Mouse (Mus musculus): ENCODE data around the gene Dennd1a.

The Dennd1a gene

DNA sequence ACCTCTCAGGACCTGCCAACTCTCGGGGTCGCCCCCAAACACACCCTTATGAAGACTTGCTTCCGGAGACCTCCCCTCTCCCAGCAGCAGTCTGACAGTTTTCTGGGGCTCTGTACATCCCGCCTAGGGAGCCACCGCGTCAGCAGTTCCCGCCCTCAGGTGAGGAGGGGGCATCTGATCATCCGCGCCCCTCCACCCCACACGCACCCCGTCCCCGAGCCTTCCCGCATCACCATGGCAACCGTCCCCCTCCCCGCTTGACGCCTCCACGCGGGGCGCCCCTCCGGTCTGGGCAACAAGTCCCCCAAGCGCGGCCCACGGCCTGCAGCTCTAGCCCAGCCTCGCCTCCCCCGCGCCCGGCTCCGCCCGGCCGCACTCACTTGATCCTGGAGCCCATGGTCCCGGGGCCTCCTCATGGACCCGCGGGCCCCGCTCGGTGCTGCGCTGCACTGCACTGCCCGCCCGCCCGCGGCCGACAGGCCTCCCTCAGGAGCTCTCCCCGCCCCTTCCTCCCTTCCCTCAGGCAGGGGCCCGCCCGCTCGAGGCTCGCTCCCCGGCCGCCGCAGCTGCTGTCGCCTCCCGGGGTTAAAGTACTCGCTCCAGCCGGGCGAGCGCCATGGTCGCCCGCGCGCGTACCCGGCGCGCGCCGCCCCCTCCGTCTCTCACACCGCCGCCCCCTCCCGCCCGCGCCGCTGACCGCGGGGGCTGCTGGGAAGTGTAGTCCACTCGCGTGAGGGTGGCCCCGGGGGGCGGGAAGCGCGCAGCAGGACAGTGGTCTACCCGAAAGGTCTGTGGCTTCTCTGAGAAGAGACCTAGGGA is at the start of gene Dennd1a:
Gene Dennd1a, minus strand, starts transcription at position 658 of the 819 bp plus-strand sequence.
- DNase-seq: peak; percentile 86

DNA sequence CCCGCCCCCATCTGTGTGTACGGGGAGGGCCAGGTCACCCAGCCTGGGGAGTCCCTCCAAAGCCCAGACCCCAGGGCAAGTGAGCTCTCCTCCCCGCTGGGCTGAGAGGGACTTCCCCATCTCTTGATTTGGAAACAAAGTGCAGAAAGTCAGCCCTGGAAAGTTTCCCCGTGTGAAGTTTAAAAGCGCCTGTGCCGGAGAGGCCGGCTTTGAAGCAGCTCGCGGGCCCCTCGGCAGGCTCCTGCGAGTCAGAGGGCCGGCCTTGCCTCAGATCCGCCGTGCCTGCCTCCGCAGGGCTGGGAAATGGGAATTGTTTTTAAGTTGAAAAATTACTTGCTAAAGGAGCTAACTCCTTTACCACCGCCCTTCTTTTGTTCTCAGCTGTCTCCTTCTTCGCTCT is 49.4 kb upstream of the Dennd1a start:
- no peak for DNase-seq

DNA sequence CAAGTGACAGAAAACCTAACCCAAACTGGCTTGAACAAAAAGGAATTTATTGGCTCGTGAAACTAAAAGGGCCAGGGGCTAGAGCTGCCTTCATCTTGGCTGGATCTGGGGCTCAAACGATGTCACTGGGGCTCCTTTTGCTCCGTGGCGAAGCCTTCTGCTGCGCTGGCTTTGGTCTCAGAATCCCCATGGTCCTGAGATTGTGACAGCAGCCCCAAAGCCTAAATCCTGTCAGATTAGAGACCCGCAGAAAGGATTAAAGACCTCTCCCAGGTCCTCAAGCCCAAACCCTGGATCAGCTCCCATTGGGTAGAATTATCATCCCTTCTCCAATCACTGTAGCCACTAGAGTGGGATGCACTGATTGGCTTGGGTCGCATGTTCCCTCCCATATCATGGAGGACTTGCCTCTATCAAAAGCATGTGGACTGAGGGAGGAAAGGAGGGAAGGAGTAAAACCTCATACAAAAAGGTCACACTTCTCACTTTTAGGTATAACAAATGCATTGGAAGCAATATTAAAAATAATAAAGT is 46.5 kb upstream of the Dennd1a start:
- DNase-seq: no peak

DNA sequence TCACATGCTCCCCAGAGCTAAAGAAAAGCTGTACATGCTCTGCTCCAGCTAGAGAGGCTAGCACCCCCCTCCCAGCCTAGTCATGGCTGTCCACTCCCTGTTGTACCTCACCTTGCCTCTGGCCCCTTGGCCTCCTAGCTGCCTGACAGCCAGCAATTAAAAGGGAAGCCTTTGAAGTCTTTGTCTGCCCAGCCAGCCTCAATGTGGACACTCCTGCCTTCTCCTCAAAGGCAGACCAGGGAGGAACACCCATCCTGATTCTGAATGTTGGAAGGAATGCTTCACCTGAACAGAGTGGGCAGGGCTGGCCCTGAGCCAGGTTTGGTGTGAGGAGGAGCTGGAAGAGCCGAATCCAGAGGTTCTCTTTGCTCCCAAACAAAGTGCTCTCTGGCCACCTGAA is 39.5 kb upstream of the Dennd1a start:
- no peak for DNase-seq

DNA sequence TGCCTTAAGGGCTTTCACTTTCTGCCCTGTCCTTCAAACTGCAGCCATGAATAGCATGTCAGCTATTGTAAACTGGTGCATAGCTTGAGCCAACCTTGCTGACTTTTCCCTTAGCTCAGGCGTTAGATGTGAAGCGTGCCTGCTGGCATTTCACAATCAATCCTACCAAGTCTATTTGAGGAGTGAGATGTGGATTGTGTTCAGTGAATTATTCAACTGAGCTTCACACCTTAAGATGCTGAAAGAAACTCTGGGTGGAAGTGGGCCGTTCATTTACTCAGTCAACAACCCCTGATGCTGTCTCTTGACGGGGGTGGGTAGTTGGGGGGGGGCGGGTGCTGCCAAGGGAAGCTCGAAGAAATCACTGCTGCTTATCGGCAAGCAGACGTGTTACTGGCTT is 36.2 kb upstream of the Dennd1a start:
- DNase-seq: no peak

DNA sequence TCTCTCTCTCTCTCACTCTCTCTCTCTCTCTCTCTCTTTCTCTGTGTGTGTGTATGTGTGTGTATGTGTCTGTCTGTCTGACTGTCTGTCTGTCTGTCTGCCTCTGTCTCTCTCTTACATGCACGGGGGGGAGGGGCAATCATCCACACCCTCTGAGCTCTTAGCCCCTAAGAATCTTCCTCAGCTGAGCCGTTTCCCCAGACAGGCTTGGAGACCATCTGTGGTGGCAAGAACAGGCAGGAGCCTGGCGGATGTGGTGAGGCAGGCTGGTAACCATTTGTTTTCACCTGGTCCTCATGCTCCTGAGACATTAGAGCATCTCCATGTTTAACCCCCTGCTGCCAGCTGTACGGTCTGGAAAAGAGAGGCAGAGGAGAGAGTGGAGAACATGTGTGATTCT is 33.7 kb upstream of the Dennd1a start:
- DNase-seq: no peak

DNA sequence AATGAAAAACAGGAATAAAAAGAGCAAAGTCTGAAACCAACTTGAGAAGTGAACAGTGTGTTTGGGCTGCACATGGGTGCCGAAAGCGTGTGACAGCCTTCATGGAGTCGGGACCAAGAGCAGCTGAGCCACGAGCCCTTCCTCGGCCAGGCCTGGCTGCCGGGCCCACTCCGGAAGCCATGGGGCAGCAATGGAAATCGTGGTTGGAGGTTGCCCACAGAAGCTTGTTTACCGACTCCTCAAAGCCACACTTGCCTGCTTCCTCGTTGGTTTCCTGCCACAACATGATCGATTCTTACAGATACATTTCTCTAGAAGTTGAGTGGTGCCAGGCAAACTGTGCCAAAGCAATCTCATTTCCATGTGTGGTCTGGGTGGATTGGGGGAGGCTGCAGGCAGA is 31.9 kb upstream of the Dennd1a start:
- DNase-seq: no peak

DNA sequence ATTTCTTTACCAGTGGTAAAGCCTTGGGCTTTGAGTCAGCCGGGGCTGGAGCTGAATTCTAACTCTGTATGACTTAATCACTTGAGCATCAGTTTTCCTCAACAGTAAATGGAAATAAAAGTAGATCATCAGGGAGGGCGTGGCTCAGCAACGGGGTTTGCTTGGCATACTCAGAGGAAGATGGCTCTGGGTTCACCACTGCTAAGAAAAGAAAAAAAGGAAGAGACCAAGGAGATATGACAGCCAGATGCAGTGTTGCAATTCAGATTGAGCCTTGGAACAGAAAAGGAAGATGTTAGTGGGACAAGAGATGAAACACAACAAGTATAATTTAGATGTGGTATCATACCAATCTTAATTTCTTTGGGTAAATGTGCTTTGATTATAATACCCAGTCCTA is 26.2 kb upstream of the Dennd1a start:
- no peak for DNase-seq

DNA sequence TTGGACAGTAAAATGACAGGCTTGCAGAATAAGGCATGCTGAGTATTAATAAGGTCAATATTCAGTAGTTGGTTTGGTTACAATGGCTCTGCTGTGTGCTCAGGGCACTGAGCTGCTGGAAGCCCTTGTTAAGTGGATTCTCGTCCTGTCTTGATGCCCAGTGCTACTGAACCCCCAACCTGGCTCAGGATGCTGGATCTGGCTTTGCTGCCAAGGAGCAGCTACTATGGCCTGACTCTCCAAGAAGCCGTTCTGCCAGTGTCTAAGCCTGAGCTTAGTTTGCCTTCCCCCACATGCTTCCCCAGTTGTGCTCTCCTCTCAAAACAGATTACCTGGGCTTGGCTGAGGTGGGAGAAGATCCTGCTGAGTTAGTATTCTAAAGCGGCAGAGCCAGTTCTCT is 25.7 kb upstream of the Dennd1a start:
- no peak for DNase-seq

DNA sequence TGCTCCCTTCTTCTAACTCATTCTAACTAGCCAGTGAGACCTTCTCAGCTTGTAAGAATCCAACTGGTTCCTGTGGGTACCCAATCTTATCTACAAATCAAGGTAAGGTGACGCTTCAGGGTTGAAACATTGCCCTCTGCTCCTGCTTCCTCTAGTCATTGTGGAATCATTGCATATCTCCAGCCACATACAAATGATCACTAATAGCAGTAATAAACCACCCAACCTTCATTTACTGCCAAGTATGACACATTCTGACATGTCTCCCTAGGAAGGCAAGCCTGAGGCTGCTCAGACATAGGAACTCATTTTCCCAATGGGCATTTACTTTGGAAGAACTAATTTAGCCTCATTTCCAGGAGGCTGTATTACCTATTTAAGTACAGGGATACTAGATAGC is 18.0 kb upstream of the Dennd1a start:
- DNase-seq: no peak

DNA sequence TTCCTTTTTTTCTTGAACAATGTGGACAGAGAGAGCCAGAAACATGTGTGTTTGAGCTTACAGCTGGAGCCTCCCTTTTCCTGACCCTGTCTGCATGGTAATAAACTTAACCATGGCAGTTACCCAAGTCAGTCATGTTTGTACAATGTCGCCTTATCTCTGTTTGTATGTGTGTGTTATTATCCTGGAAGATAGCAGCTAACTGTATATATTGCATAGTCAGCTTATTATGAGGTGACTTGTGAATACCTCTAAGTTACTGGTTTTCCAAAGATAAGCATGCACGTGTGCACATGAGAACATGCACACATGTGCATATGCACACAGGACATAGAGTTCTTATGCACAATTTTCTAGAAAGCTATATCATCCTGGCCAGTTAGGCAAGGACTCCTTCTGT is 13.8 kb upstream of the Dennd1a start:
- no peak for DNase-seq

DNA sequence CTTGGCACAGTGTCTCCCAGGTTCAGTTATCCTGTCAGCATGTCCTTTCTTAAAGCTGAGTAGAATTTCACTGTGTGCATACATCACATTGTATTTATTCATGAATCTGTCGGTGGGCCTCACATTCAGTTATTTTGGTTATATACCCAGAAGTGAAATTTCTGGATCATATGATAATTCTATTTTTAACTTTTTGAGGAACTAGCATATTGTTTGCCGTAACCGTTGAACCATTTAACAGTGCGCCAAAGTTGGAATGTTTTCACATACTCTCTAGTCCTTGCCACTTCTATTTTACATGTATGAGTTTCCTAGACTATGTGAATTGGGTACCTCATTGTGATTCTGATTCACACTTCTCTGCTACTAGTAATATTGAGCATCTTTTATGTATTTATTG is 8.7 kb upstream of the Dennd1a start:
- no peak for DNase-seq

DNA sequence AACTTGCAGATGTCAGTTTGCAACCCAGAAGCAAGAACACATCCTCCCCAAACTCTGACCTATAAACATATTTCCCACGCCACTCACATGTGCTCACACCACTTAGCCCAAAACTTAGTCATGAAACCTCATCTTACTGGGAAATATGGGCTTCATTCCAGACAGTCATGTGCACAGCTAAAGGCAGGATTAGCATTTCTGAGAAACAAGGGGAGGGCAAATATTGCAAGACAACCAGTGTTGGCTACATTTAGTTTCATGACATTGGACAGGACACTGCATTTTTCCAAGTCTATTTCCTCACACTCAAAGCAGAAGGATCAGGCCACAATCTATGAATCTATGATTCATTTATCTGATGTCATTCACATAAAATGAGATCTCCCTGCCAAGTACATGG is 4.3 kb upstream of the Dennd1a start:
- DNase-seq: no peak

DNA sequence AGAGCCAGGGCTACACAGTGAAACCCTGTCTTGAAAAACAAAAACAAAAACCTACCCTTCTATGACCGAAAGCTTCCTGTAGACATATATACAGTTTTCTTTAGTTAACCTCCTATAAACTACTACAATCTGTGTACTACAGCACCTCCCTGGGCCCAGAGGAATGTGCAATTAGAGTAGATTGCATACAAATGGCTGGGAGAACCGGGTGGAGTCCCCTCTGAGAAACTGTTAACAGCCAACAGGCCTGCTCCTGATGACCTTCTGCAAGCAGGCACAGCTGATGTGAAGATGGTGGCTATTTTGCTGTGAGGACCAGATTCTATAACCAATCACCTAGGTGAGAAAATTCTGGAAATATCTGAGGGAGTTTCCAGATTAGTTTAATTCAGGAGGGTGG is 1.0 kb upstream of the Dennd1a start:
- no peak for DNase-seq

DNA sequence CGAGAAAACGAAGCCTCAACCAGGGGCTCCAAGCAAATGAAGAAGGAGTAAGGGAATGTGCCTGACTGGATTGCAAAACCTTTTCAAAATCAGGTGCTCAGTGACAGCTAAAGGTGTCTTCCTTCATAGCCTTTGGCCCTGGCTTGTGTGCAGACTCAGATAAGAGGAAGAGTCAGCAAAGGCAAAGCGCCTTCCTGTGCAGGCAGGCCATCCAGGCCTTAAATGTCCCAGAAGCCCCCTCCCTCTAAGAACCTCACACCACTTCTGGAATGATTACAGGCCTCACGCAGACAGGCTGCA is 807 bp downstream of the Dennd1a start:
- no peak for DNase-seq

DNA sequence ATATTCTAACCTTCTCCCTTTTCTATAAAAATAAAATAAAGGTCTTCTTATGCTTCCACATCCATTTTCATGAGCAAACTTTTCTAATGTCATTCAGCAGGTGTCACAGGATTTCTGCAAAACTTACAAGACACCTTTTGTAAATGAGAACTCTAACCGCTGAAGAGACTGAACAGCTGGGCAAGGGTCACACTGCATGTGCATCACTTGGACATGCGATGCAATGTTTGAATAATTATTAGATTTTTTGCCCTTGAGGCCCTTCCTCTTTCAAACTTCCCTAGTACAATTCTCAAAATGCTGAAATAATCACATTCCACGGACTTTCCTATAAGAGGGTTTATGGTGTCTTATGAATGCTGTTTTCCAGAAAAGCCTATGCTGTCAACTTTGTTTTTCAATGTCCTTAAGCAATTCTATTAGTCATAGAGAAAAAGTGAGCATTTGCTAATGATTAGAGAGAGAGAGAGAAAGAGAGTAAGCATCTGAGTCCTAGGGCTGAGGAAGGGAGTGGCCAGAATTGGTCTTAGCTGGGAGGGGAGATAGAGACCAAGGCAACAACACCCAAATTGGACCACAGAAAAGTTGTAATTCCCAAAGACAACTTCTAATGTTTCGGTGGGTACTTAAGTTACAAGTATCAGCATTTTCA is 1.3 kb downstream of the Dennd1a start:
- DNase-seq: no peak

DNA sequence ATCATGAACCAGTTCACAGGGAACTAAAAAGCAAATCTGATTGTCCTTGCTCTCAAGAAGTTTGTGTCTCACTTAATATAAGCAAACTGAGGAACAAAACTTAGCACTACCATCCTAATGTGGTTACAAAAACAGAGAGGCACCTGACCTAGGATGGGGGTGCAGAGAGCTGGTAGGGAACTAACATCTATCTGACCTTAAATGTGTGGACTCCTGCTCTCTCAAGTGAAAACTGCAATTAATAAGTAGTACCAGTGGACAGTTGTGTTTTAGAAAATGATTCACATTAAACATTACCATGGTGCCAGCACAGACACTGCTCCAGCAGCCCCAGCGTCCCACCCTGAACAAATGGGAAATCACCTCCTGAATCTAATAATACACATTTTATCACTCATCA is 3.2 kb downstream of the Dennd1a start:
- DNase-seq: no peak

DNA sequence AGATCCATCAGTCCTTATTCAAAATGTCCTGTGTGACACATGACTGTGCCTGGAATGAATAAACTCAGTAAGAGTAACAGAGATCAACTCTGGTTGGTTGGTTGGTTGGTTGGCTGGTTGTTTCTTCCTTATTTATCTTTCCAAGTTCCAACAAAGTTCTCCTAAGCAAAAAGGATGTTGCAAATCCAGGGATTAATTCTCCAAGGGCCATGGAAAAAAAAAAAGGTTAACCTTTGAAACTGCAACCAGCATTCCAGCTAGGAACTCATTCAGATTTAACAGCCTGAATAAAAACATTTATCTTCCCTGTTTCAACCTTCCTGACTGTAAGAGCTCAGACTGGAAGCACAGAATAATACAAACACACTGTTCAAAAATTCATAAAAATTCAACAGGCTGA is 6.8 kb downstream of the Dennd1a start:
- DNase-seq: no peak

DNA sequence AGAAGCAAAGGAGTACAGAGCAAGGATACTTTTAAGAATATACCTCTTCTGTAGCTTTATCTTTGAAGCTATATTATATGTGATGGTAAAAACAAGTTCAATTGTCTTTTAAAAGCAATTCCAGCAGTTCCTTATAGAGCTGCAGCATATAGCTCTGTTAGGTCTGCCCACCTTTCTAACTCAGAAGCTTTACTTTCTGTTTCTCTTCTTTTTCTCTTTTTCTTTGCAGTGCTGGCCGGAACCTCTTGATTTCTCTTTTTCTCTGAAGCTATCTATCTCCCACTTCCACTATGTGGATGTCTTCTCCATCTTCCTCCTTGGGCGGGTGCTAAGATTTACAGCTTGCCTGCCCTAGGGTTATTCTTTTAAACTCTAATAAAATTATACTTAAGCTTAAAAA is 12.2 kb downstream of the Dennd1a start:
- no peak for DNase-seq

DNA sequence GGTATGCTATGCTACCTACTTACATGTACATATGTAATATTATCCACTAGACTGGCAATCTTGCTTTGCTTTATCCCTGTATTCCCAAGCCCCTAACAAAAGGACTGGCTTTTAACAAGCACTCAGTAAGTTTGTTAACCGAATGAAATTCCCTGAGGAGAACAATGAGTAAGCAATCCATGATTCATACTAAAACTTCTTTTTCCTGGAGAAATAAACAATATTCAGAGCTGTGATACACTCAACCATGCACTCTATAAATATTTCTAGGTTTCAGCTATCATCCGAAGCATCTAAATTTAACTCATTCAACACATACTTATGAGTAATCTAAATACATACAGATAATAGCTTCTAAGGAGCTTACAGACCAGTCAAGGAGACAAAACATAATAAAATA is 23.5 kb downstream of the Dennd1a start:
- no peak for DNase-seq

DNA sequence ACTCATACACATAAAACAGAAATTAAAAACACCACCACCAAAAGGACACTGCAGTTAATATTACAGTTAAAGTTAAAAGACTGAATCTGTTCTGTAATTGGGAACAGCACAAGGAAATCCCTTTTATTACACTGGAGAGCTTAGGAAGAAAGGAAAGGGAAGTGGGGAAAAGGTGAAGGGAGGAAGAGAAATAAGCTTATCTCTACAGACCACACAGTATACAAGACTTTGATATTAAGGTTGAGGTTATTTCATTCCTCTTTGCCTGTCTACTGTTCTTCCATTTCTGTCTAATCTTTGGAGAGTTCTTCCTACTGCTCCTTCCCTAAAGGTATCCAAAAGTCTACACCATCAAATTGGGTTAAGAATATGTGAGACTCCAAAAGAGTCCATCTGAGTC is 28.1 kb downstream of the Dennd1a start:
- DNase-seq: no peak

DNA sequence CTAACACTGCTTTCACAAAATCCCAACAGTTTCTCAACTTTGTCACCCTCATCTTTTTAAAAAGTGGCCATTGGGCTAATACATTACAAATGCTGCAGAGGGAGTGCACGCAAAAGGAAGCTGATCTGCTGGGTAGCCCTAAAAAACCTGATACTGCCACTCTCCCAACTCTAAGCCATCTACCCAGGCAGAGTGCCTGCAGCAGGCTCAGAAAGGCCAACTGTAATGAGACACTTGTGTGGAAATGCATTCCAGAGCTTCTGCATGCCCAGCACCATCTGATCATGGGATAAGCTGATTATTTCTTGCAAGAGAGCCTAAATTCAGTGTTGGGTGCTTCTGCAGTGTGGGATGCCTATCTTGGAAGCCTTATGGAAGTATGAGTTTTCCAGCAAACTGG is 49.6 kb downstream of the Dennd1a start:
- DNase-seq: no peak

DNA sequence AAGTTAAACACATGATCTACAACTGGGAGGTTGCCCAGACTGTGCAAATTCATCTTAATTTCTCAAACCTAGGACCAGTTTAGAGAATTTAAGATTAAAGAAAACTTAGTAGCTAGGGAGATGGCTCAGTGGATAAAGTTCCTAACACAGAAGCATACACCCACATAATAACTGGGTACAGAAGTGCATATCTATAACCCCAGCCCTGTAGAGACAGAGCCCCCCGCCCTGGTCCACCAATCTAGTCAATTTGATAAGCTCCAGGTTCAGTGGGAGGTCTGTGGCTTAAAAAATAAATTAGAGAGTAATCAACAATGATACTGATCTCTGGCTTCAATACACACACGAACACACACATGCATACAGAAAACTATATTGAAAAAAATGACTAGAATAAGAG is 51.6 kb downstream of the Dennd1a start:
- DNase-seq: no peak

DNA sequence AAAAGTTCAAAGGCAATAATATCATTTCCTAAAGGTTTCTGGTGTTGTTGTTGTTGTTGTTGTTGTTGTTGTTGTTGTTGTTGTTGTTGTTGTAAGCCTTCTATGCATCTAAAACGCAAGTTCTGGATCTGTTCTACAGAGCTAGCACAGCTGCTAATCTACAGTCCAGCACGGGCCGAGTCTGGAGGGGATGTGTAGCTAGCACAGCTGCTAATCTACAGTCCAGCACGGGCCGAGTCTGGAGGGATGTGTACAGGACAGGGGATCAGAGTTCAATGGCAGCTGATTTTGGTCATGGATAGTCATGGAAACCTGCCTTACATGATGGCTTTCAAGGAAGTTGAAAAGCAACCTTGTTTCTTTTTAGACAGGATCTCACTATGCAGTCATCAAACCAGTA is 57.3 kb downstream of the Dennd1a start:
- no peak for DNase-seq

DNA sequence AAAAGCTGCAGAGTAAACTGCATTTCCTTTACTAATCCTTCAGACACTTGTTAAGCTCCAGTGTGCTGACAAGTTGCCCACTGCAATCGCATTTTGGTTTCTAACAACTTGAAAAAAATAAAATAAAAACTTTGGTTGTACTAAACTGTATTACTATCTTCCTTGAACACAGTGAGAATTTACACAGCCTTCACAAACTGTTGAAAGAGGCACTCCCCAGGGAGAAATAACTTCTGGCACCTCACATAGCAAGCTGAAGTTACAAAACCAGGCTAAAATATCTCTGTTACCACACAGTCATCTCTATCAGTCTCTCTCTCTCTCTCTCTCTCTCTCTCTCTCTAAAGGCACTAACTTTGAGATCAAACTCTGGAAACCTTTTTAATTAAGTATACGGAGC is 63.4 kb downstream of the Dennd1a start:
- no peak for DNase-seq
